Mouse (Mus musculus): ENCODE measurements around the gene Mterf1b. TPM values are rescaled to one million over a fixed set of nuclear protein-coding genes. Genes with fewer than 3 reads are reported as not detected.
A peak's percentile ranks its signal among the peaks of the same experiment; 100 is the strongest.
"Not testable (repeated sequence)": the region's sequence is repeated elsewhere in the genome, so short reads cannot be mapped to it uniquely, and the experiment has no call there.

Mterf1b gene
- not detected in 2 replicates for polyA plus RNA-seq (2012; ENCODE audit: insufficient read depth, insufficient read length, low replicate concordance, missing spikeins)

DNA sequence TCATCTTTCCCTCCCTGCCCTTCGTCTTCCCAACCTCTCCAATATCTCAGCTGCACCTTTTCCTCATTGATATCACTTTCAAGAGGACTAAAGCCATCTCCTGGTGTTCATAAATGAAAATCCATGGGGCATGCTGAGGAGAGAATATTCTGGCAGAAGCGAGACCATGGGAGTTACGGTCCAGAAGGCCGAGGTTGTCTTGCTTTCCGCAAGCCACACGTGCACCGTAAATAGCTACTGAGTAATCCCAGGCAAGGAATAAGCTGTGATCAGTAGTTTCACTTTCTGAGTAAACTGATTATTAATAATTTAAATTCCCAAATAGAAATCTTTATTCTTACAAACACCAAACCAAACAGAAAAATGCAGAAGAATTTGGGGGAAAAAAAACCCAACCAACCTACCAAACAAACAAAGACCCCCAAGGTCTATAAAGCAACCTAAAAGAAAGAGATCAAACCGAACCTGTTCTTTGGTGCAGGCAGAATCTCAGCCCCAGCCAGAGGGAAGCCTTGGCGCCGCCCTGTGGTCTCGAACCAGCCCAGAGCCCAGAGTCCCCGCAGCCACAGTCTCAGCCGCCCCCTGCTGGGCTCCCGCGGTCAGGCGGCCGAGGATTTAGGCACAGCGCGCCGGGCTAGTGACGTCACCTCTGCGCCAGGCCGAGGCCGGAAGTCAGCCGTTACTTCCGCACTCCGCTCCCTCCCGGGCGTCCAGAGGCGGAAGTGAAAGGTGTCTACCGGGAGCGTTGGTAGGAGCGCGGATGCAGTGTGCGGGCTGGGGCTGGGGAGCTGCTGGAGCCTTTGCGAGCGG is at the start of gene Mterf1b:
Mterf1b (plus strand) TSS at position 697 of the 810 bp plus-strand sequence.
- 55% methylated on average over 12 of the region's 37 CpGs for WGBS
- not testable (repeated sequence) for H3K27ac ChIP-seq (ENCODE audit: insufficient read depth, low read depth, low read length)

DNA sequence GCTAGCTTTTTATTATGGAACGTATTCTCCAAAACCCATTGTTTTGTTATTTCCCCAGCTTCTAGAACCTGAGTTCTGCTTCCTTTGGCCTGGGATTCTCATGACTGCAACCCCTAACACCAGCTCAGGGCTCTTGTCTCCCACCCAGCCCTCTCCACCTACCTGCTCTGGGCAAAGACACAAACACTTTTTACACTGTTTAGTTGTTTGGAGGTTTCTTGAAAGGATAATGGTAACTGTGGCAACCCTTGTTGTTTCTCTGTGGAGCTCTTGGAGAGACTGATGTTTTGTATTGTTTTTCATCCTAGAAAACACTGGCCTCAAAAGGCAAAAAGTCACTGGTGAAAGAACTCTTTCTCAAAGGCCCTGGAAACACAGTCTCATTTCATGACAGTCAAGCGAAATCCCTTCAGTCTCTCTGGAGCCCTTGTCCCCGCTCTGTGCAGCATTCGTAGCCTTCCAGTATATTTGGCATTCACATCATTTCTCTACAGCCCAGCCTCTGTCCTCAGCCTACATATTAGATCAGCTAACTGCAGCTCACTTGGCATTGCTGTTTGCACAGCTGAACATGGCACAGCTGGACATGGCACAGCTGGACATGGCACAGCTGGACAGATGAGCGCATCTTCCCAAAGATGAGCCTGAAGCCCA is 32.6 kb upstream of the Mterf1b start:
- WGBS: 80% methylated on average over 4 of the region's 5 CpGs
- not testable (repeated sequence) for H3K4me3 ChIP-seq (ENCODE audit: insufficient read depth, low read depth, low read length); H3K4me1 ChIP-seq (ENCODE audit: control insufficient read depth, insufficient read depth, low read length); H3K27ac ChIP-seq (ENCODE audit: insufficient read depth, low read depth, low read length)

More for the DNA sequence above, at the start of gene Mterf1b:
- peak within 1 kb of the TSS; percentile 31; the same call in 1 of the 2 replicates for H3K4me3 ChIP-seq (ENCODE audit: insufficient read depth, low read depth, low read length)
- not testable (repeated sequence) for H3K4me1 ChIP-seq (ENCODE audit: control insufficient read depth, insufficient read depth, low read length)

DNA sequence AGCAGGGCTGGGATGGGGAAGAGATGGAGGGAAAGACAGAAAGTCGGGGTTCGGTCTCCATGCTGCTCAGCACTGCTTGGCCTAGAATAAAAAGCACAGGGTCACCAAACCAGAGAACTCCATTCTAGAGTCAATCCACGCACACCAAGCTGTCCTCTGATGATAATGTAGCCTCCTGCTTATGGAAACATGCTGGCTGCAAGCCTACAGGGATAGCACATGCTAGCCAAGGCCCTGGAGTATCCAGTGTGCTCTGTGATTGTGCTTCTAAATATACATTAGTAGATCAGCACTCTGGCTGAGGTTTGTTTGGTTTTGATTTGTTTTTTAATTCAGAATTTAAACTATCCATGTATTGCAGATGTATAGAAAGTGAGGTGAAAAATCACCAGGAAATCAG is 30.6 kb upstream of the Mterf1b start:
- TF ChIP-seq CTCF (IDR thresholded peaks at IDR 0.05; ENCODE audit: insufficient read depth, low read depth, low read length): no peak
- WGBS: 91% methylated on average over 3 of the region's 3 CpGs
- H3K4me3 ChIP-seq (ENCODE audit: insufficient read depth, low read depth, low read length): no peak overlapping the region
- H3K27ac ChIP-seq (ENCODE audit: insufficient read depth, low read depth, low read length): no peak overlapping the region
- no peaks in the 10 kb centered on the region for H3K4me1 ChIP-seq (ENCODE audit: control insufficient read depth, insufficient read depth, low read length)

DNA sequence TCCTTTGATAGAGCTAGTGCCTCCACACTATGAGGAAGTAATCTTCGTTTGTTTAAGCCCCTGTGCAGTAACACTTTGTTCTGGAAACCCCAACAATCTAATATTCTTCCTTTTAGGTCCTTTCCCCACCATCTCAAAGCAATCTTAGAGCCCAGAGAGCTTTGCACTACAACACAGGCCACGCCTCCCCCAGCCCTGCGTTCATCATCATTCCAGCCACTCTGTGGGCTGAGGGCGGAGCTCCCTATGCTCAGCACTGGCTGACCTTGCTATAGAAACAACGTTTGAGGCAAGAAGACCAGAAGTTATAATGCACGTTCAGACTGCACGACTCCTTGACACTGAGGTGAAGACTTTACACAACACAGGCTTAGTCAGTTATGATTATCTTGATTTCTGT is 29.7 kb upstream of the Mterf1b start:
- Histone ChIP-seq H3K27ac (ENCODE audit: insufficient read depth, low read depth, low read length) (no peak overlapping the region), H3K4me1 (ENCODE audit: control insufficient read depth, insufficient read depth, low read length) (no peaks in the 10 kb centered on the region), H3K4me3 (ENCODE audit: insufficient read depth, low read depth, low read length) (no peak overlapping the region)
- no peak for TF ChIP-seq CTCF (IDR thresholded peaks at IDR 0.05; ENCODE audit: insufficient read depth, low read depth, low read length)
- TF ChIP-seq POLR2A (IDR thresholded peaks at IDR 0.05; ENCODE audit: insufficient read depth, low read depth, low read length): no peak
- WGBS: 65% methylated on average over 7 of the region's 7 CpGs

DNA sequence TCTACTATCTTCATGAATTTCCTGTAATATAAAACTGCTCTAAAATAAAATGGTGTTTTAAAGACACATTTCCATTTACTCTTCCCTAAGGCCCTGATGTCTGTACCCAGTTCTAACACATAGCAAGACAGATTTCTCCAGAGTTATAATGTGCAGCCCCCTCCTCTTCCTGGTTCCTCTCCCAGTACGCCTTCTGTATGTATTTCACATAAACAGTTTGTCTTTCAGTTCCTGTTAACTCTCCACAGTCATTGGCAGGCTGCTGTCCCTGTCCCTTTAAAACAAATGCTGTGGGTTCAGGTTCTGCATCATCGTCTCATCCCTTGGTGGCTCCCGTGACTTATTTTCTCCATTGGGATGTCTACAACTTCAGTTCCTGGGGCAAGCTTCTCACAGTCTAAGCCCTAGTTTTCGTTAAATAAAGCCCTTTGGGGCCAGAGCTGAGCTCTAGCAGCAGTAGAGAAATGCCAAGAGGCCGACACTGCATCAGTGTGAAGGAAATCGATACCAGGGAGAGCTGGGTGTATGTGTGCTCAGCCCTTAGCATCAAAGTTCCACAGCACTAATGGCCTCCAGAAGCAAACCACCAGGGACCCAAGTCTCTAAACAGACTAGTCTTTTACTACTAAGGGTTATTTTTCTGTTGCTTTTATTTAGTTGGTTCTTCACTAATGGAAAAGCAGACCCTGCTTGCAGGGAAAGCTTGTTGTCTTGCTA is 24.2 kb upstream of the Mterf1b start:
- H3K4me1 ChIP-seq (ENCODE audit: control insufficient read depth, insufficient read depth, low read length); H3K27ac ChIP-seq (ENCODE audit: insufficient read depth, low read depth, low read length); H3K4me3 ChIP-seq (ENCODE audit: insufficient read depth, low read depth, low read length): not testable (repeated sequence)
- 67% methylated on average over 6 of the region's 6 CpGs for WGBS

DNA sequence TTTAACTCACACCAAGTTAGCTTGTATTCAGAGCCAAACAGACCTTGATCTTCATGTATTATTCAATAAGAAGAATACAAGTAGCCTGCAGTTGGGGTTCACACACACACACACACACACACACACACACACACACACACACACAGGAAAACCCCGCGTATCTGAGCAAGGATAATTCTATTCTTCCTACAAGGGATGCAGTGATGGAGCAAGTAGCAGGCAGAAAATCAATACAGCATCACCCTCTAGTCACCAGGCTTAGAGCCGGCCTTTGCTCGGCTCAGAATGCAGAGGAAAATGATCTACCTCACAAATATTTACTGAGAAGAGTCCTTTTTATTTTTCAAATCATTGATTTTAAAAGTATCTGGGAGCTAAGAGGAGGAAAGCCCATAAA is 23.6 kb upstream of the Mterf1b start:
- H3K4me1 ChIP-seq (ENCODE audit: control insufficient read depth, insufficient read depth, low read length); H3K4me3 ChIP-seq (ENCODE audit: insufficient read depth, low read depth, low read length); H3K27ac ChIP-seq (ENCODE audit: insufficient read depth, low read depth, low read length): not testable (repeated sequence)
- WGBS: 71% methylated on average over 4 of the region's 4 CpGs

DNA sequence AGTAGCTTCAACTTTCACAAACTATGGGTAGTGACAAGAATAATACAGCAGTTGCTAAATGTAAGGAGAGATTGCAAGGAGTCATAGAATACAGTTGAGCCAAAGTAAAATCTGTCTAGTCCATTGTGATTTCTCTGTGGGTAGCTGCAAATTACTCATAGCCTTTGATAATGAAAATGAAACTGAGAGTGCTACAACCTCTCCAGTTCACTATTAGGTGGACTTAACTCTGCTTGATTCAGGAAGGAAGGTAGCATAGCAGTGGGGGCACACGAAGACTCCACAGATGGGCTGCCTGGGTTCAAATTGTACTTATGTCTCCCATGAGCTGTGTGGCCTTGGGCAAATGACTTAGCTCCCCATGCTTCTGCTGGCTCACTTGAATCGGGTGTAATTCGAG is 15.7 kb upstream of the Mterf1b start:
- not testable (repeated sequence) for H3K27ac ChIP-seq (ENCODE audit: insufficient read depth, low read depth, low read length); H3K4me3 ChIP-seq (ENCODE audit: insufficient read depth, low read depth, low read length); H3K4me1 ChIP-seq (ENCODE audit: control insufficient read depth, insufficient read depth, low read length)
- WGBS: 97% methylated on average over 3 of the region's 3 CpGs

DNA sequence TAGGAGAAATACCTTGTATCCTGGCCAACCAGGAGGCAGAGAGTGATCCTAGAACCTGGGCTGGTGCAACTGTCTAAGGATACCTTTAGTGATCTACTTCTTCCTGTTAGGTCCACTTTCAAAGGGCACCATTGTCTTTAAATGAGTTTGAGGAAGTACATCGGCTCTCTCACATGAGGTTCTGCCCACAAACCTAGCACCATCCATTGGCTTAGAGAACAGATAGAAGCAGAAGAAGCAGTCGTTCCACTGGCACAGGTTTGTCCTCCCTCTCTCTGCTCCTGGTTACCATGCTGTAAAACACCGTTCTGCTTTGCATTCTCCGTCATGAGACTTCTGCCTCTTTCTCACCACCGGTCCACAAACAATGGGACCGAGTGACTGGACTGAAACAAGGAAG is 12.8 kb upstream of the Mterf1b start:
- Histone ChIP-seq H3K4me1 (ENCODE audit: control insufficient read depth, insufficient read depth, low read length) (peaks cover 3% of the 10 kb centered on the region; the same call in 1 of the 2 replicates), H3K27ac (ENCODE audit: insufficient read depth, low read depth, low read length) (no peak overlapping the region), H3K4me3 (ENCODE audit: insufficient read depth, low read depth, low read length) (no peak overlapping the region)
- WGBS: 89% methylated on average over 6 of the region's 6 CpGs
- no peak for TF ChIP-seq POLR2A (IDR thresholded peaks at IDR 0.05; ENCODE audit: insufficient read depth, low read depth, low read length)
- no peak for TF ChIP-seq CTCF (IDR thresholded peaks at IDR 0.05; ENCODE audit: insufficient read depth, low read depth, low read length)

DNA sequence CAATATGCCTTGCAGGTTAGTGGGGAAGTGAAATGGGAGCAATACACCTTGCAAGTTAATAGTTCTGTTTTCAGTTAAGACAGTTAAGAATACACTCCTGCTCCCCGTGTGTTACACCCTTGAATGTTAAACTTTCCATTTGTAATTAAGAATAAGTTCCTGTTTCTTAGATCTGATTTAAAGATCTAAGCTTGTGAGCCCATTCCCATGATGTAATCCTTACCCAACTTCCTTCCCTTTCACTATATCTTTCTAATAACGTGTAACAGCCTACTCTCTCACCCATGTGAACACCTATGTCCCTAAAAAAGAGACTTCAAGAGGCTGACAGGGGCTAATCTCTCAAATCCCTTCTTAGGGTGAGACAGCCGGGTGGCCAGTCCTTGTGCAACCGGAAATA is 5.4 kb upstream of the Mterf1b start:
- Histone ChIP-seq H3K27ac (ENCODE audit: insufficient read depth, low read depth, low read length) (no peak overlapping the region), H3K4me3 (ENCODE audit: insufficient read depth, low read depth, low read length) (no peak overlapping the region), H3K4me1 (ENCODE audit: control insufficient read depth, insufficient read depth, low read length) (no peaks in the 10 kb centered on the region)
- TF ChIP-seq CTCF (IDR thresholded peaks at IDR 0.05; ENCODE audit: insufficient read depth, low read depth, low read length) (no peak), POLR2A (IDR thresholded peaks at IDR 0.05; ENCODE audit: insufficient read depth, low read depth, low read length) (no peak)
- 69% methylated on average over 4 of the region's 4 CpGs for WGBS

DNA sequence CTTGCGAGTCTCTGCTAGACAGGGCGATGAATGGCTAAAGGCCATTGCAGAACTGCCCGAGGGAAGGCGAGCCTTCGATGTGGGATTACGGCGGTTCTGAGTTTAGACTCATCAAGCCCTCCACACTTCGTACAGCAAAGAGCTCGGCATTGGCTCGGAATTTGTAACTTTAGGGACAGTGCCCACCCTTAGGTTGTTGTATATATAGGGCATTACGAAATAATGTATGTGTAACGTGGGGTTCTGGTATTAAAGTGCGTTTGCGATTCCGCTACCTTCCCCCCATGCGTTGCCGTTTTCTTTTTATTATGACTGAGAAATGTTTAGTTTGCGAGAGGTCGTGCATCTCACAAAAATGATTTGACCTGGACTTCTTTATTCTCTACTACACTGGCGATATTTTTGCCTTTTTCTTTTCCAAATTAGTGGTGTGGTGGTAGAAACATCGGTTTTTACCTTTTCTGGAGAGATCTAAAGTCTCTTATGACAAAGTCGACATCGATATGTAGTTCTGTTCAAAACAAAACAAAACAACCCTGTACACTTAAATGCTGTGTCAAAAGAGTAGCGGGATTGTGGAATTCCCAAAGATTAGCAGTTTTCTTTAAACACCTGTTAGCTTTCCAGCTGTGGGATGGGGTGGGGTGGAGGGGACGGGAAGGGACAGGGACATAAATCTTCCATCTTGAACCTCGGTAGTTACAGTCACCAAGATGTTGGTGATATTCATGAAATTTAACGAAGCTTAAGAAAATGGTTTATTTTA is 497 bp downstream of the Mterf1b start:
- H3K4me1 ChIP-seq (ENCODE audit: control insufficient read depth, insufficient read depth, low read length); H3K4me3 ChIP-seq (ENCODE audit: insufficient read depth, low read depth, low read length); H3K27ac ChIP-seq (ENCODE audit: insufficient read depth, low read depth, low read length): not testable (repeated sequence)
- WGBS: 6% methylated on average over 15 of the region's 27 CpGs
